Mouse (Mus musculus) heart, adult 2 months (tissue): ENCODE measurements around the gene Slc17a3. TPM values are rescaled to one million over a fixed set of nuclear protein-coding genes. Genes with fewer than 3 reads are reported as not detected.

ENCODE experiments used
- DNase-seq, 2 experiments: peaks; one replicate each; pipeline ENCODE4 v3.0.0; 2021
- H3K27ac ChIP-seq: fragments of 200-600 bp; 2 replicates; pipeline ENCODE4 v1.8.1; 2022
- H3K27me3 ChIP-seq: fragments of 200-500 bp; 2 replicates; pipeline ENCODE4 v1.6.1; 2012; ENCODE audit warnings: mild to moderate bottlenecking, low read length, inconsistent platforms, mixed read lengths; ENCODE audit not compliant: control insufficient read depth, insufficient read depth
- H3K36me3 ChIP-seq: fragments of 200-500 bp; 2 replicates; pipeline ENCODE4 v1.6.1; 2012; ENCODE audit warnings: low read length, inconsistent platforms; ENCODE audit not compliant: control insufficient read depth, insufficient read depth
- H3K4me1 ChIP-seq: fragments of 200-500 bp; 2 replicates; pipeline ENCODE4 v1.6.1; 2011; ENCODE audit warnings: low read length; ENCODE audit not compliant: control insufficient read depth, insufficient read depth
- H3K4me3 ChIP-seq: fragments of 200-600 bp; 2 replicates; pipeline ENCODE4 v1.8.1; 2022
- H3K79me2 ChIP-seq: fragments of 200-500 bp; replicated peaks from 2 replicates; pipeline ENCODE4 v1.6.1; 2012; ENCODE audit warnings: mild to moderate bottlenecking, inconsistent platforms, low read length, moderate library complexity, mixed read lengths; ENCODE audit not compliant: control insufficient read depth, insufficient read depth
- H3K9ac ChIP-seq: fragments of 200-500 bp; 2 replicates; pipeline ENCODE4 v1.6.1; 2012; ENCODE audit warnings: low read depth, mild to moderate bottlenecking, control low read depth, inconsistent platforms, low read length, mixed read lengths
- CTCF ChIP-seq: fragments of 200-600 bp; IDR thresholded peaks from 2 replicates; pipeline ENCODE4 v1.8.1; 2022; ENCODE audit warnings: antibody characterized with exemption, mild to moderate bottlenecking, moderate library complexity
- EP300 ChIP-seq: fragments of 200-500 bp; IDR thresholded peaks from 2 replicates; pipeline ENCODE4 v1.6.1; 2011; ENCODE audit warnings: low read depth, low read length, control low read depth; ENCODE audit not compliant: insufficient read depth
- POLR2A ChIP-seq: fragments of 200-500 bp; IDR thresholded peaks from 2 replicates; pipeline ENCODE4 v1.6.1; 2011; ENCODE audit warnings: mild to moderate bottlenecking, low read depth, low read length, control low read depth; ENCODE audit not compliant: insufficient read depth
- WGBS: fragments of 180-500 bp; shearing (Covaris S2); methylation state at CpG from one replicate; pipeline ENCODE4 v1.1.7; 2018; 5-methylcytosine and 5-hydroxymethylcytosine counted together
- intact Hi-C: fragments of 180-260 bp; cut with DNase I; formaldehyde crosslinking; loops from one replicate; pipeline ENCODE4 v1.15.1; 2025
- polyA plus RNA-seq: library from polyadenylated mRNA; depleted of rRNA; stranded (reverse); fragments of >200 nt; gene quantifications from 2 replicates; pipeline ENCODE4 v1.2.3, GENCODE M21; 2012
- total RNA-seq, 2 experiments: library from RNA; stranded (reverse); gene quantifications; 2 replicates each; pipeline ENCODE4 v1.2.3; 2021

Gene Slc17a3
- total and polyA plus RNA-seq, 3 experiments, result not detected

DNA sequence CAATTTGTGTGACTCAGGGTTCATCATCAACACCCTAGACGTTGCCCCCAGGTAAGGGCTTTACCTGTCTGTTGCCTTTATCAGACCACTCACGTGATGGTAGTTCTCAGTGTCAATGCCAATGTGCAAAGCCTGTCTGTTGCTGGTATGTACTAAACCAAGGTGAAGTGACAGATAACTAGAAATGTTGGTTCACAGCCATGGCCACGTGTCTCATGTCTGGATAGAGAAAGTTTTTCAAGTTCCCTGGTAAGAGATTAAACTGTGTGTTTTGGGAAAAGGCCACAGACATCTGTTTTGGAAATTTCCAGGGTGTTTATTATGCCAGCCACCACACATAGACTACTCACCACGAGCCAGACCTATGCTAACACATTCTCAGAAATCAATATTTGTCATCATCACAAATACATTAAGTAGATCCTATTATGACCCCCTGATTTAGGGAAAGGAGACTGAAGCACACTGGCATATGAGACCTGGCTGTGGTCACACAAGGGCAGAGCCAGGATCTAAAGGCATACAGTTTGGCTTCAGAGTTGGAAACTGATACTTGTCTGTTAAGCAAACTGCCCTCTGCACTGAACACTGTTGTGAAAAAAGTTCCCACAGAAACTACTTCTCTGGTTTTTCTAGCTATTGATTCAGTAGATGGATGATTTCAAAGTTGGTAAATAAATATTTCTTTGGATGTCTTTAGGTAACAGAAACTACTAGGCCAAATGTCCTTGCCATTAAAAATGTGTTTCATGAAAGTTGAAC, 18.9 kb upstream of the Slc17a3 start:
- no peak for DNase-seq
- intact Hi-C loops, result no loop called here
- 41% methylated on average over 4 of the region's 4 CpGs for WGBS
- H3K36me3 ChIP-seq, result no peaks in the 10 kb centered on the region
- H3K27me3 ChIP-seq, result no peaks in the 10 kb centered on the region
- H3K4me3 ChIP-seq, result no peak overlapping the region
- H3K79me2 ChIP-seq, result no peaks in the 10 kb centered on the region
- no peaks in the 10 kb centered on the region for H3K4me1 ChIP-seq
- TF ChIP-seq EP300, result no peak
- H3K9ac ChIP-seq, result no peak overlapping the region
- H3K27ac ChIP-seq, result no peak overlapping the region

DNA sequence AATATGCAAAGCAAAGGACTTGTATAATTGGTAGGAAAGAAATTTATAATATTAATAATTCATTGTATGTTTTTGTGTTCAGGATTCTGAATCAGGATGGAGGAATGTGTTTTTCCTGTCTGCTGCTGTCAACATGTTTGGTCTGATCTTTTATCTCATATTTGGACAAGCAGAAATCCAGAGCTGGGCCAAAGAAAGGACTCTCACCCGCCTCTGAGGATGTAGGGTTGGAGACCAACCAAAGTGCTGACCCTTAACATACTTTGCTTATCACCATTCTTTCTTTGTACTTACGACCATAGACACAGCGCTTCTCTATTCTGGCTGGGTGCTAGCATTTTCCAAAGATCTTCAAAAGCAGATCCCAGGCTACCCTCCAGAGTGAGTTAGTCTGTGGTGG, 17.0 kb upstream of the Slc17a3 start:
- H3K9ac ChIP-seq, result no peak overlapping the region
- no peaks in the 10 kb centered on the region for H3K4me1 ChIP-seq
- no peaks in the 10 kb centered on the region for H3K36me3 ChIP-seq
- no peak overlapping the region for H3K4me3 ChIP-seq
- DNase-seq, result no peak
- intact Hi-C loops, result no loop called here
- TF ChIP-seq POLR2A (no peak), CTCF (no peak), EP300 (no peak)
- no peaks in the 10 kb centered on the region for H3K27me3 ChIP-seq
- no peaks in the 10 kb centered on the region for H3K79me2 ChIP-seq
- WGBS, result 17% methylated on average over 3 of the region's 3 CpGs
- no peak overlapping the region for H3K27ac ChIP-seq

DNA sequence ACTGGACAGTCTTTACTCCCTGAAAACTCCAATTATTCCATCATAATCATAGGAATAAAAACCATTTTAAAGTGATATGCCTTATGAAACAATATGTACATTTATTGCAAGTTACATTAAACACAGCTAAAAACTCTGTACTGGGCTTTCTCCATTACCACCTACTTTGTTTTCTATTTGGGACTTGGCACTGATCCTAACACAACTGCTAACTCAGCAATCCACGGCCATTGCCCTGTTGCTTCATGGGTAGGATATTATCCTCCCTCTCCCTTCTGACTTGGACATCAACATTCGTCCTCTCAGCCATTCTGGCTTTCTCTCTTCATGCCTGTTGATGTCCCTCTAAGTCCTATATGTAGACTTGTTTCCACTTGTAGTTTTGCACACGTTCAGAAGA, 12.6 kb upstream of the Slc17a3 start:
- WGBS, result 49% methylated on average over 3 of the region's 3 CpGs
- TF ChIP-seq POLR2A (no peak), CTCF (no peak), EP300 (no peak)
- H3K9ac ChIP-seq, result no peak overlapping the region

DNA sequence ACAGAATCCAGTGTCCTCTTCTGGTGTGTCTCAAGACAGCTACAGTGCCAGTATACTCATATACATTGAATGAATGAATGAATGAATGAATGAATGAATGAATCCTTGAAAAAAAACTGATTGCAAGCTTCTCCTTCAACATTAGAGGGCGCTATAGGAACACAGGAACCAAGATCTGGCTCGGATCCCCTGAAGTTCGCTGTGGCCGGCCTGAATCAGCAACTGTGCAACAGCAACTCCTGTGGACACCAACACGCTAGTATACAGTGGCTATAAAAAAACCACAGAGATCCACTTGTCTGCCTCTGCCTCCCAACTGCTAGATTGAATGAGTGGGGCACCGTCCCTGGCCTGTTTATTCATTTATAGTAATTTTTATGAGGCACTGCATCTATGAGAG, 6.2 kb upstream of the Slc17a3 start:
- TF ChIP-seq CTCF, result peak; percentile 69
- no peak for TF ChIP-seq EP300
- Histone ChIP-seq H3K36me3 (no peaks in the 10 kb centered on the region), H3K79me2 (no peaks in the 10 kb centered on the region), H3K27ac (no peak overlapping the region), H3K9ac (no peak overlapping the region), H3K4me1 (no peaks in the 10 kb centered on the region), H3K4me3 (no peak overlapping the region), H3K27me3 (no peaks in the 10 kb centered on the region)
- no peak for DNase-seq
- intact Hi-C loops, result loop anchor here (2.0 to 5.0 kb wide), 3 partner anchors 52 to 449 kb away; partner anchors contain the start of gene Carmil1
- 12% methylated on average over 6 of the region's 6 CpGs for WGBS

More for the DNA sequence above, 12.6 kb upstream of the Slc17a3 start:
- Histone ChIP-seq H3K4me3 (no peak overlapping the region), H3K27ac (no peak overlapping the region), H3K4me1 (no peaks in the 10 kb centered on the region), H3K36me3 (no peaks in the 10 kb centered on the region), H3K79me2 (no peaks in the 10 kb centered on the region), H3K27me3 (no peaks in the 10 kb centered on the region)
- DNase-seq, result no peak
- intact Hi-C loops, result no loop called here

DNA sequence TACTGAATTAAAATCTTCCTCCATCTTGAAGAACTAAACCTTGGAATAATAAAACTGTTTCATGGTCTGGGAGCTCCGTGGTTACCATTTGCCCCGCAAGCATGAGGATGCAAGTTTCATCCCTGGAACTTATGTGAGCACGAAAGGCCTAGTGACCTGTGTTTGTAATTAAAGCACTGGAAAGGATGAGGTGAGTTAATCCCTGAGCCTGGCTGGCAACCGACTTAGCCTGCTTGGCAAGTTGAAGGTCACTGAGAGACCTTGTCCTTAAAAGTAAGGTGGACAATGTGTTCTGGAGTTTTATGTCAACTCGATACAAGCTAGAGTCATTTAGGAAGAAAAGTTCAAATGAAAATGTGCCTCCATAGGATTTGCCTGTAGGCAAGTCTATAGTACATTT, 4.4 kb upstream of the Slc17a3 start:
- Histone ChIP-seq H3K36me3 (no peaks in the 10 kb centered on the region), H3K4me3 (no peak overlapping the region), H3K4me1 (no peaks in the 10 kb centered on the region), H3K79me2 (no peaks in the 10 kb centered on the region), H3K9ac (no peak overlapping the region), H3K27me3 (no peaks in the 10 kb centered on the region), H3K27ac (no peak overlapping the region)
- intact Hi-C loops, result loop anchor here (2.0 to 5.0 kb wide), 2 partner anchors 447 to 456 kb away; partner anchors contain the start of gene Carmil1
- WGBS, result 89% methylated on average over 5 of the region's 5 CpGs
- DNase-seq, result no peak
- no peak for TF ChIP-seq EP300
- TF ChIP-seq CTCF, result no peak
- no peak for TF ChIP-seq POLR2A

DNA sequence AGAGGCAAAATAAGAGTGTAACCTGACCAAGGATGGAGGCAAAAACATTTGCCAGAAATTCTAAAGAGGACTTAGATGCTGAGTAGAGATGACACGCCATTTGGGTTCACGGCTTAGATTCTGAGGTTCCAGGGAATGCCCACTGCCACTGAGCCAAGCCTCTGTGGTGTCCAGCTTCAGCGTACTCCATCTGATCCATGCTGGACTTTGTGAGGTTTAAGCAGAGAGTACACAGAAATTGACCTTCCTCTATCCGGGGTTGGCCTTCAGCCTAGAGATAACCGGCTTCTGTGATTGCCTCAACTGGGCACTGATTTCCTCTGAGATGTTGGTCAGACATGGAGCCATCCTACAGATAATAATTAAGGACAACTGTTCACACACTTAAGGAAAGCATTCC, 2.6 kb upstream of the Slc17a3 start:
- Histone ChIP-seq H3K27ac (no peak overlapping the region), H3K4me1 (no peaks in the 10 kb centered on the region), H3K9ac (no peak overlapping the region), H3K27me3 (no peaks in the 10 kb centered on the region), H3K36me3 (no peaks in the 10 kb centered on the region), H3K4me3 (no peak overlapping the region), H3K79me2 (no peaks in the 10 kb centered on the region)
- no peak for TF ChIP-seq POLR2A
- TF ChIP-seq CTCF, result no peak
- TF ChIP-seq EP300, result no peak
- intact Hi-C loops, result no loop called here
- 81% methylated on average over 5 of the region's 5 CpGs for WGBS
- no peak for DNase-seq
